Mouse (Mus musculus) embryonic facial prominence, embryonic 11.5 days (tissue): ENCODE results near the gene Gm11172. TPM values are rescaled to one million over a fixed set of nuclear protein-coding genes. Genes with fewer than 3 reads are reported as not detected.

Experiments
- ATAC-seq: fragments of 200-750 bp; cut with Nextera tagmentation; replicated peaks from 2 replicates; pipeline ENCODE4 v1.8.0; 2017; ENCODE audit warnings: low read depth; ENCODE audit not compliant: insufficient number of reproducible peaks, low FRiP score, low TSS enrichment
- DNase-seq: peaks from one replicate; pipeline ENCODE4 v3.0.0-alpha.2; 2015; ENCODE audit warnings: low spot score
- H3K27ac ChIP-seq: fragments of 300-500 bp; sonication (generic); replicated peaks from 2 replicates; pipeline ENCODE4 v1.5.1; 2014; ENCODE audit warnings: mild to moderate bottlenecking, low read depth, low read length, control low read depth
- H3K27me3 ChIP-seq: fragments of 300-500 bp; sonication (generic); 2 replicates; pipeline ENCODE4 v1.6.1; 2014; ENCODE audit warnings: mild to moderate bottlenecking, low read length, moderate library complexity, mixed read lengths; ENCODE audit not compliant: control insufficient read depth, insufficient read depth
- H3K36me3 ChIP-seq: fragments of 300-500 bp; sonication (generic); replicated peaks from 2 replicates; pipeline ENCODE4 v1.6.1; 2014; ENCODE audit warnings: low read depth, mild to moderate bottlenecking, low read length, moderate library complexity, mixed read lengths; ENCODE audit not compliant: control insufficient read depth, insufficient read depth
- H3K4me1 ChIP-seq: fragments of 300-500 bp; sonication (generic); 2 replicates; pipeline ENCODE4 v1.6.1; 2014; ENCODE audit warnings: low read length, mixed read lengths; ENCODE audit not compliant: control insufficient read depth, insufficient read depth
- H3K4me2 ChIP-seq: fragments of 300-500 bp; sonication (generic); 2 replicates; pipeline ENCODE4 v1.6.1; 2014; ENCODE audit warnings: low read depth, mild to moderate bottlenecking, control low read depth, low read length, moderate library complexity
- H3K4me3 ChIP-seq: fragments of 300-500 bp; sonication (generic); 2 replicates; pipeline ENCODE4 v1.5.1; 2014; ENCODE audit warnings: low read depth, low read length, control low read depth
- H3K9ac ChIP-seq: fragments of 300-500 bp; sonication (generic); replicated peaks from 2 replicates; pipeline ENCODE4 v1.6.1; 2014; ENCODE audit warnings: mild to moderate bottlenecking, control low read depth, low read length
- H3K9me3 ChIP-seq: fragments of 300-500 bp; sonication (generic); replicated peaks from 2 replicates; pipeline ENCODE4 v1.6.1; 2016; ENCODE audit warnings: mild to moderate bottlenecking, low read length, inconsistent platforms, mixed read lengths; ENCODE audit not compliant: control insufficient read depth
- WGBS: fragments of 180-500 bp; shearing (Covaris S2); extraction: QIAGEN DNeasy Blood & Tissue Kit; methylation state at CpG from one replicate; pipeline ENCODE4 v1.1.7; 2014; 5-methylcytosine and 5-hydroxymethylcytosine counted together
- polyA plus RNA-seq: library from polyadenylated mRNA; unstranded; fragments of >200 nt; fragmentation: Nextera tagmentation; extraction: Ambion mirVana; gene quantifications from 2 replicates; pipeline ENCODE4 v1.2.1, GENCODE M21; 2014

Gm11172 gene
- polyA plus RNA-seq, 1 experiment from 2014 or later = not detected

GRCm38 (mm10) chr16:10805789-10806527 is 6.8 kb upstream of the Gm11172 start, which contains the start of gene Prm1:
Prm1 (minus strand) TSS chr16:10805839.
- Histone ChIP-seq H3K27ac (no peak within 1 kb of the TSS), H3K9me3 (no peaks in the 10 kb centered on the region), H3K9ac (no peak within 1 kb of the TSS), H3K4me1 (no peaks in the 10 kb centered on the region), H3K36me3 (no peaks in the 10 kb centered on the region), H3K27me3 (no peaks in the 10 kb centered on the region), H3K4me2 (no peak within 1 kb of the TSS), H3K4me3 (no peak within 1 kb of the TSS)
- WGBS = 74% methylated on average over 10 of the region's 10 CpGs
- ATAC-seq = no peak
- no peak for DNase-seq

GRCm38 (mm10) chr16:10810376-10810775 is 2.3 kb upstream of the Gm11172 start:
- H3K9me3 ChIP-seq = no peaks in the 10 kb centered on the region
- ATAC-seq (no peak), DNase-seq (no peak)
- 96% methylated on average over 1 of the region's 1 CpGs for WGBS
- no peaks in the 10 kb centered on the region for H3K4me1 ChIP-seq
- H3K9ac ChIP-seq = no peak overlapping the region
- H3K4me3 ChIP-seq = no peak overlapping the region
- H3K36me3 ChIP-seq = no peaks in the 10 kb centered on the region
- H3K4me2 ChIP-seq = no peak overlapping the region
- no peaks in the 10 kb centered on the region for H3K27me3 ChIP-seq
- H3K27ac ChIP-seq = no peak overlapping the region

GRCm38 (mm10) chr16:10813726-10814125 is 1.0 kb downstream of the Gm11172 start:
- no peaks in the 10 kb centered on the region for H3K36me3 ChIP-seq
- no peak overlapping the region for H3K9ac ChIP-seq
- ATAC-seq (no peak), DNase-seq (no peak)
- no peak overlapping the region for H3K4me3 ChIP-seq
- WGBS = 79% methylated on average over 4 of the region's 4 CpGs
- H3K27ac ChIP-seq = no peak overlapping the region
- H3K4me1 ChIP-seq = no peaks in the 10 kb centered on the region
- H3K27me3 ChIP-seq = no peaks in the 10 kb centered on the region
- H3K4me2 ChIP-seq = no peak overlapping the region
- H3K9me3 ChIP-seq = no peaks in the 10 kb centered on the region

- WGBS = 80% methylated on average over 4 of the region's 4 CpGs
- DNase-seq (no peak), ATAC-seq (no peak)
- H3K9ac ChIP-seq = no peak overlapping the region
- no peak overlapping the region for H3K4me2 ChIP-seq
- no peaks in the 10 kb centered on the region for H3K36me3 ChIP-seq
- no peaks in the 10 kb centered on the region for H3K27me3 ChIP-seq
- no peaks in the 10 kb centered on the region for H3K9me3 ChIP-seq
- H3K27ac ChIP-seq = no peak overlapping the region
- no peaks in the 10 kb centered on the region for H3K4me1 ChIP-seq
- H3K4me3 ChIP-seq = no peak overlapping the region
Measured at GRCm38 (mm10) chr16:10814864-10815263, 2.1 kb downstream of the Gm11172 start.

- 86% methylated on average over 4 of the region's 4 CpGs for WGBS
- Histone ChIP-seq H3K27me3 (no peaks in the 10 kb centered on the region), H3K9me3 (no peaks in the 10 kb centered on the region), H3K9ac (no peak overlapping the region), H3K4me2 (no peak overlapping the region), H3K36me3 (no peaks in the 10 kb centered on the region), H3K4me3 (no peak overlapping the region), H3K27ac (no peak overlapping the region), H3K4me1 (no peaks in the 10 kb centered on the region; the same call in 1 of the 2 replicates)
- ATAC-seq (no peak), DNase-seq (no peak)
Measured at GRCm38 (mm10) chr16:10818579-10819135, 5.9 kb downstream of the Gm11172 start.

- H3K36me3 ChIP-seq = no peaks in the 10 kb centered on the region
- no peaks in the 10 kb centered on the region for H3K9me3 ChIP-seq
- no peak overlapping the region for H3K9ac ChIP-seq
- 66% methylated on average over 3 of the region's 3 CpGs for WGBS
- H3K27me3 ChIP-seq = no peaks in the 10 kb centered on the region
- ATAC-seq (no peak), DNase-seq (no peak)
- no peak overlapping the region for H3K27ac ChIP-seq
- H3K4me1 ChIP-seq = no peaks in the 10 kb centered on the region; the same call in 1 of the 2 replicates
- H3K4me3 ChIP-seq = no peak overlapping the region
- H3K4me2 ChIP-seq = no peak overlapping the region
Measured at GRCm38 (mm10) chr16:10819966-10820365, 7.3 kb downstream of the Gm11172 start.

- H3K27me3 ChIP-seq = no peaks in the 10 kb centered on the region
- H3K36me3 ChIP-seq = no peaks in the 10 kb centered on the region
- no peak for ATAC-seq
- H3K4me3 ChIP-seq = no peak overlapping the region
- DNase-seq = no peak
- H3K4me1 ChIP-seq = no peaks in the 10 kb centered on the region; the same call in 1 of the 2 replicates
- WGBS = 70% methylated on average over 4 of the region's 4 CpGs
- H3K4me2 ChIP-seq = no peak overlapping the region
- no peak overlapping the region for H3K27ac ChIP-seq
- H3K9ac ChIP-seq = no peak overlapping the region
- no peaks in the 10 kb centered on the region for H3K9me3 ChIP-seq
Measured at GRCm38 (mm10) chr16:10821387-10821786, 8.7 kb downstream of the Gm11172 start.

- Histone ChIP-seq H3K4me1 (no peaks in the 10 kb centered on the region; the same call in 1 of the 2 replicates), H3K9ac (no peak overlapping the region), H3K4me3 (no peak overlapping the region), H3K27ac (no peak overlapping the region), H3K36me3 (no peaks in the 10 kb centered on the region), H3K27me3 (no peaks in the 10 kb centered on the region), H3K9me3 (no peaks in the 10 kb centered on the region), H3K4me2 (no peak overlapping the region)
- no peak for DNase-seq
- whole genome bisulfite sequencing = 71% methylated on average over 1 of the region's 1 CpGs
- no peak for ATAC-seq
Measured at GRCm38 (mm10) chr16:10824536-10824935, 11.8 kb downstream of the Gm11172 start.
